In the genomic region with DNA sequence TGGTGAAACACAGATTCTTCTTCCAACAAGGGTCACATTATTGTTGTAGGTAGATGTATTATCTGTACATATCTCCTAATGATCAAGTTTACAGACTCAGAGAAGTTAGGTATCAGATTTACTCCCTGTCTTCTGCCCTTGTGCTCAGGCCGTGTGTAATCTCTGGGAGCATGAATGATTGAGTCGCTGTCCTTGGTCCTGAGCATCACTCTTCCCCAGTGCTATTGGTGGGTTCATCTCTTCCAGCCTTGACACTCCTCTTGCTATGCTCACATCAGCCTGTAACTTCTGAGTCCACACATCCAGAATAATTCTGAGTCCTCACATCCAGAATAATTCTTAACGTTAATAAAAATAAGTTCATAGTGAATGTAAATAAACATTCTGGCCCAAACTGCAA, we compare ENCODE assay signal across 11 mouse cellular contexts.
A peak's percentile ranks its signal among the peaks of the same experiment; 100 is the strongest.
DNase-seq lines count a peak whose midpoint lies in the region; TF ChIP-seq lines count a peak whose summit lies in the region.
"Had no signal": no experiment of that assay in that cellular context is flagged by ENCODE, and none has a peak within 500 bp of the region (broad histone marks: within the 10 kb centered on the region; RNA-seq: fewer than 3 reads in every experiment).

No protein-coding gene starts in this region.

- H3K27me3 ChIP-seq in heart, adult 2 months (ENCODE audit: control insufficient read depth, insufficient read depth, low read length), result no peaks in the 10 kb centered on the region
- H3K27me3 ChIP-seq: hindbrain, embryonic 12.5 days; lung, embryonic 15.5 days had no signal

- intact Hi-C loops in heart, adult 2 months (cut with DNase I), result no loop called here

- no peak overlapping the region for H3K4me3 ChIP-seq in heart, adult 2 months
- H3K4me3 ChIP-seq: hindbrain, embryonic 12.5 days; lung, embryonic 15.5 days had no signal

- no peaks in the 10 kb centered on the region for H3K79me2 ChIP-seq in heart, adult 2 months (replicated peaks; ENCODE audit: control insufficient read depth, insufficient read depth, low read length)

- no peak for TF ChIP-seq CTCF in heart, adult 2 months (IDR thresholded peaks at IDR 0.05)

- 36% methylated on average over 3 of the region's 3 CpGs for WGBS in heart, adult 2 months

- no peak for TF ChIP-seq POLR2A in heart, adult 2 months (IDR thresholded peaks at IDR 0.05; ENCODE audit: insufficient read depth, low read depth, low read length)

- no peak overlapping the region for H3K9ac ChIP-seq in heart, adult 2 months (ENCODE audit: low read depth, low read length)
- H3K9ac ChIP-seq: hindbrain, embryonic 12.5 days; lung, embryonic 15.5 days had no signal

- no peaks in the 10 kb centered on the region for H3K4me1 ChIP-seq in heart, adult 2 months (ENCODE audit: control insufficient read depth, insufficient read depth, low read length)
- H3K4me1 ChIP-seq: hindbrain, embryonic 12.5 days; lung, embryonic 15.5 days had no signal

- DNase-seq in heart, postnatal 4 days, result peak; percentile 56
- DNase-seq in heart, adult 2 months, result no peak
- peak; percentile 46 for DNase-seq in thymus, postnatal 4 days
- DNase-seq in thymus, postnatal 10 days (ENCODE audit: low spot score in 2 of 2), result no peak
- peak; percentile 66 for DNase-seq in hindlimb bud, embryonic 11.5 days (ENCODE audit: extremely low spot score, low read depth, low spot score)
- peak; percentile 26 for DNase-seq in yolk sac, embryonic 10.5 days (ENCODE audit: low spot score)
- no peak for DNase-seq in right cerebral cortex, postnatal 25 days
- DNase-seq in layer of hippocampus, postnatal 14 days (ENCODE audit: low spot score in 2 of 2), result no peak
- DNase-seq: right cerebral cortex, adult 18-20 months had no signal

- no peaks in the 10 kb centered on the region for H3K36me3 ChIP-seq in heart, adult 2 months (ENCODE audit: control insufficient read depth, insufficient read depth, low read length)
- H3K36me3 ChIP-seq: hindbrain, embryonic 12.5 days; lung, embryonic 15.5 days had no signal

- H3K27ac ChIP-seq in heart, adult 2 months, result no peak overlapping the region
- H3K27ac ChIP-seq: hindbrain, embryonic 12.5 days; lung, embryonic 15.5 days had no signal

- no peak for TF ChIP-seq EP300 in heart, adult 2 months (IDR thresholded peaks at IDR 0.05; ENCODE audit: insufficient read depth, low read depth, low read length)

Comparison
In these comparisons a context has a peak if more than half of its experiments do, and no peak if none do; other contexts are left out.
1. DNase-seq: peak in heart, postnatal 4 days (single experiment), thymus, postnatal 4 days (single experiment), hindlimb bud, embryonic 11.5 days (single experiment) and yolk sac, embryonic 10.5 days (single experiment); none in heart, adult 2 months (0 of 2), thymus, postnatal 10 days (0 of 2), right cerebral cortex, postnatal 25 days (single experiment) and layer of hippocampus, postnatal 14 days (0 of 2).